Mouse (Mus musculus) right cerebral cortex, postnatal 4 days (tissue): ENCODE data around the gene Tmem163.

ENCODE experiments used
- DNase-seq: peaks from one replicate; pipeline ENCODE4 v3.0.0-alpha.2; 2022

Tmem163 gene

DNA sequence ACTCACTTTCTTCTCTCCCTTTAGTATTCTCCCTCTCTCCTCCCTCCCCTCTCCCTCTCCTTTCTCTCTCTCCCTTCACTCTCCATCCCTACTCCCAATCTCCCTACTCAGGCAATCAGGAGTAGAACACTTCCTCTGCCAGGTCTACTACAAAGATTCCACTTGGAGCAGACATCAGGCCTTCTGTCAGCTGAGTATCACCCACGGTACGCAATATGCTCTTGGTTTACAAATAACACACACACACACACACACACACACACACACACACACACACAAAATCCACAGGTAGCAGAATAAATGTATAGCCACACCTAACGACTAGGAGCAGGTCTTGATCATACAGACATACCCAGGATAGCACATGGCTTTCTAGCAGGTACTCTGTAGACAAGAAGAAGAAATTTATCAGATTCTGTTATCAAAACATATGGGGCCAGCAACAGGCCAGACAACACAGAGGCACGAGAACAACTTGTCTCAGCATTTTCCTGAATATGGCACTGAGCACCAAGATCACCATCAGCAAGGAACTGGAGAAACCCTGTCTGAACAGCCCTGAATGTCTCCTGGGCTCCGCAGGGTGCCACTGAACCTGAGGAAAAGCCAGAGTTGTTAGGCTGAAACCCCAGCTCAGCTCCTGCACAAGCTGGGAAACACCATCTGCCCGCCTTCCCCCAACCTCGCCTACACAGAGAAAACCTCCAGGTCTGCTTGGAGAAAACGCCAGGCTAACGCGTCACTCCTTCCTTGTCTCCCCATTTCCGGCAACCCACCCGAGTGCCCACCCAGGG is 36.2 kb downstream of the Tmem163 start:
- DNase-seq = no peak

DNA sequence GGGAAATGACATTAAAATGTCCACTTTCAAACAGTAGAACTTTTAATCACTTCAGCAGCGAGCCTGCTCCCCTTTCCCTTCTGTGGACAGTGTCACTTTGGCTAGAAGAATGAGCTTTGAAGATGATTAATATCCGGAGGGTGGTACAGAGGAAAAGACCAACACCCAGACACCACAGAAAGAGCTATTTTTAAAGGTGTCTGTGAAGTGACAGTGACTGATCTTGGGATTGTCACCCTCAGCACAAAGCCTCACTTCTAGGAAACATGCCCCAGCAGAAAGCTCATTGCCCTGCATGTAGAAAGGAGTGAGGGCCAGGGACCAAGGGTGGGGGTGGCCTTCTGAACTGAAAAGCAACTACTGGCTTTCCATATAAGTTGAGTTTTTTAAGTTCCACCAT is 41.4 kb downstream of the Tmem163 start:
- DNase-seq = no peak

DNA sequence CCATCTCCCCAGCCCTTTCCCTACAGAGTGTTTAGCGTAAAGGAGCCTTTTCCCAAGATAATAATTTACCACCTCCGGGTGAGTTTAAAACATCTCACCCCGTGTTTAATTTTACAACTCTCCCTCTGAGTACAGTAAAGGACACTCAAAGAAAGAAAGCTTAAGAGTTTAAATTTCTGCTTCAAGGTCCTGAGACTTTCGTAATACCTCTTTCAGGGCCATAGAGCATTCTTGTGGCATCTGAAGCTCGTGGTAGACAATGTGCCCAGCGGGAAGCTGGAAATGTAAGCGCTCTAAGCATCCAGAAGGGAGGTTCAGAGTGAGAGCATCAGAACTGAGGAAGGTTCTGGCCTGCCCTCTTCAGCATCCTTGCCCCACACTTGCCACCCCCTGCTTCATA is 52.2 kb downstream of the Tmem163 start:
- DNase-seq = no peak

DNA sequence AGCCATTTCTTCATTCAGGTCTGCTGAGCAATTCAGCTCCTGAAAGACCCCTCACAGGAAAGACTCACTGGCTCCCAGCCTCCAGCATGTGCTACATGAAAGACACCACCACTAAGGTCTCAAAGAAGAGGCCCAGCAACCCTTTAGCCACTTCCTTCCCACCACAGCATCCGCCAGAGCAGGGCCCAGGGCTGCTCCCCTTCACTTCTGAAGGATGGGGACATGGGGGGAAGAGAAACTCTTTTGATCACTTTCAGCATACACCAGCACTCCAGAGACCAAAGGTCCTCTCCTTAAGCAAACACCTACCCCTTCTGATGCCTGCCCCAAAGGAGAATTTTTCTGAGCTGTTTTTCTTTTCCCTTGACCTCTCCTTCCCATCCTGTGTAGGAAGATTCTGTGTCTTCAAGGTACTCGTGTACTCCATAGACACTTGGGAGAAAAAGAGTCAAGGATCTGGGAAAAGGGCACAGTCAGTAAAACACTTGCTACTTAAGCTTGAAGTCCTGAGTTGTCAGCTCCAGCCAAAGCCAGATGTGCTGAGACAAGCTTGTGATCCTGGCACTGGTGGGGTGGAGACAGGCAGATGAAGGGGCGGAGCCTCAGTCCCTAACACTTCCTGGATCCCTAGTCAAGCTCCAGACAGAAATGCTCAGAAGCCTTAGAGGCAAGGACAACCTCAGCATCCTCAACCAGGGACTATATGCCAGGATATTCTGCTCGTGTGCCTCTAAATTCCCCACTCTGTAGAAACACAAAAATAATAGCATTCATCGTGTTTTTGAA is 53.6 kb downstream of the Tmem163 start:
- no peak for DNase-seq

DNA sequence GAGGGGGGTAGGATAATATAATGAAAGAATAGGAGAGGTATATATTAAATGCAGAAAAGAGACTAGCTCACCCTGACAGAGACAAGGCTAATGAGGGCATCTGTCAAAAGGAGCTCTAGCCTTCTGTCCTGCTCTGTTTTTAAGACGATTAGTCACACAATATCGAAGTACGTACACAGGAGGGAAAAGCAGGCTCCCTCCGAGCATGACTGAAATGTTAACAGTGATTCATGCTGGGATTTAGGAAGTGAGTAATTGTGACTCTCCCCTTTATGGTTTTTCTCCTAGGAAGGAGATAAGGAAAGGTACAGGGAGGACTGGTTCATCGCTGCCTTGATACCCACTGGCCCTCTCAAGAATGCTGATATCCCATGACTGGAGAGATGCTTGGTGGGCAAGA is 57.0 kb downstream of the Tmem163 start:
- DNase-seq = no peak

DNA sequence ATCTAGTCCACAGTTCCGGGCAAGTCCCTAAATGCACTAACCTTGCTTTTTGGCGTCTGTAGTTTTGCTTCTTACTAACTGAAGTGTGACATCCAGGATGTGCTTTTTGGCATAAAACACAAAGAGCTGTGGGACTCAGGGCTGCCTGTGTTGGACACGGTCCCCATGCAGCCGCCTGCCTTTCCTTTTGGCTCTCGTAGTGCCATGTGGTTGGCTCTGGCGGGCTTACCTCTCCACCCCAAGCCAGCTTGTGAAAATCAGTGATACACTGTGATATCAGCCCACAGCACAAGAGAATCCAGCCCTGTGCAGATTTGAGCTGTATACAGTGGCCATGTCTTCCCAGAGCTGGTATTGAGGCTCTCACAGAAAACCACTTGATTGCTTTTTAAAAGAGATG is 60.3 kb downstream of the Tmem163 start:
- DNase-seq = no peak

DNA sequence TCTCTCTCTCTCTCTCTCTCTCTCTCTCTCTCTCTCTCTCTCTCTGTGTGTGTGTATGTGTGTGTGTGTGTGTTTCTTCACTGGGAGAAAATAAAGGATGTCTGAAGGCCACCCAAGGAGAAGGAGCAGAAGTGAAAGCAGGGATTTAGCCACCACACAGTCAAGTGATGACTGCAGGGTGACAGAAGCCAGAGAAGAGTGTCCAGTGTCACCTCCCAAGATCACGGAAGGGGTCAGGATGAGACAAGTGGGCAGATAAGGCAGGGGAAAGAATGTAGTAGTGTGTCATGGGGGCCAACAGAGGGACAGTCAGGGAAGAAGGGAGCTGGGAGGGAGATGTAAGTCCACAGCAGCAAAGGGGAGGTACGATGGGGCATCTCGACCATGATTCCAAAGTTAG is 69.0 kb downstream of the Tmem163 start:
- DNase-seq = no peak

DNA sequence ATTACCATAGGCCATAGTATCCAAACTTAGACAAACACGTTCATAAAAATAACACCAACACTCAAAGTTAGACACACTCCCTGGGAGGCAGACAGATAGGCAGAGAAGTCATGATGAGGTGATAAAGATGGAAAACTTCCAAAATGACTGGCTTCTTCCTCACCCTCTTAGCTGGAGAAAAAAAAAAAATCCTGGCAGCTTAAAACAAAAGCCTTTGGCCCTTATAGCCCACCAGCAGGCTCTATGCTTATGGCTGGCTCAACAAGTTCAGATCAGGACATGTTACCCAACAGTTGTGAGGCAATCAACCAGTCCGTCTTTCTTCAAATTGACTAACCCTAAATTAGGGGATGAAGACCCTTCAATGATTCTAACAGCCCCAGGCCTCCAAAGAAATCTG is 69.5 kb downstream of the Tmem163 start:
- DNase-seq = no peak

DNA sequence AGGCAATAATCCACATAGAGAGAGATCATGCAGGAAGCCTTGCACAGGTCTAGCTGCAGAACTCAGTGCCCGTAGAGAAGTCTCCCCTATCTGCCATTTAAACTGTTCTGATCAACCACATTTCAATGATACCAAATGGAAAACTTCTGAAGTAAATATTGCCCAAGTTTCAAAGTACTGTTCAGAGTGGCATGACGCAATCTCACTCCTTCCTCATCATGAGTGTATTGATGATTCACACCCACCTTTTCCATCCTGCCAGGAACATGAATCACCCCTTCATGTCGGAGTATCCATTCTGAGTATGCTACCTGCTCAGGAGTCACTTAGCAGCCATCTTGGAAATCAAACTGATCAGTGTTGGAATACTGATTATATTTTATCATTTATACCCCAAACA is 71.0 kb downstream of the Tmem163 start:
- no peak for DNase-seq

DNA sequence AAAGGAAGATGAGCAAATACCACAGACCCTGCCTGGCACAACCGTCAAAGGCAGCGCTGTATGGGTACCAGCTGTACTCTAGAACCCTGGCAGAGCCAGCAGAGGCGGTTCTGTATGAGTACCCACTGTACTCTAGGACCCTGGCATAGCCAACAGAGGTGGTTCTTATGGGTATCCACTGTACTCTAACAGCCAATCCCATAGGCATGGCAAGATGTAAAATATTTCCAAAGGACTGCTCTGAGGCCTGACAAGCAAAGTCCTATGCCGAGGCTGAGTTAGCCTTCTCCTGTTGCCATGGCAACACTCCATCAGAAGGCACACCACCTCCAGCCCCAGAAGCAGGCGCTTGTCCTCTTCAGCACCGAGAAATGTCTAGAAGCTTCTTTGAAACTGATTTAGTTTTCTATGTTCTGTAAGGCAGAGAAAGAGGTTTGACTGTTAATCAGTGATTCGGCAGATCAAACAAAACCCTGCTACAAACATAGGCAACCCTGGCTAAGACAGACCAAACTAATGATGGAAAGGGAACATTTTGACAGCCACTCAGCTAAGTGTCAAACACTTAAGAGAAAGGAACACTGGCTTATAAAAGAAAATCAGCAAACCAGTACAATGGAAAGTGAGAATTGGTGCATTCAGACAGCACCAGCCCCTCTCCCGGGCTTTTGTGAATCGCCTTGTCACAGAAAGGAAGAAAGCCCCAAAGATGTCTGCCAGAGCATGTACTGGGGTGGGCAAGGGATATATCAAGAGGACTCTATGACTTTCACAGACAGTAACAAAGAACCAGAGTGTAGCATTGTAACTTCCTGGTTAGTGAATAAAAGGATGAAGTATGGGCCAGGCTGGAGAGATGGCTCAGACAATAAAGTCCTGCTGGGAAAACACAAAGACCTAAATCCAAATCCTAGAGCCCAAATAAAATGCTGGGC is 75.4 kb downstream of the Tmem163 start:
- DNase-seq = no peak

DNA sequence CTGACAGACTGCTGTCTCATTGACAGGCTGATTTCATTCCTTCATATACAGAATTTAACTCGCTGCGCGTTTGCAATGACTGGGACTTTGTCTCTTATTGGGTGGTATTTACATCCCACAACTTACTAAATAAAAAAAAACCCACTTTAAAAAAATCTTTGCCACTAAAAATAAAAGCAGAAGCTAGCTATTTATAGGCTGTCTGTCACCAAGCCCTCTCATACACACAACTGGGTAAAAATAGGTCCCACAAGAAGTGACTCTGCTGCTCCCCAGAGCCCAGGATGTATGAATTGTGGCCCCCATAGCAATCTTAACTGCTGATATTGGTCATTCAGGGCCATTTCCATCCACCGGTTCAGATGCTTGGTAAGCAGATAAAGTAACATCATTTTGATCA is 83.2 kb downstream of the Tmem163 start:
- DNase-seq = no peak

DNA sequence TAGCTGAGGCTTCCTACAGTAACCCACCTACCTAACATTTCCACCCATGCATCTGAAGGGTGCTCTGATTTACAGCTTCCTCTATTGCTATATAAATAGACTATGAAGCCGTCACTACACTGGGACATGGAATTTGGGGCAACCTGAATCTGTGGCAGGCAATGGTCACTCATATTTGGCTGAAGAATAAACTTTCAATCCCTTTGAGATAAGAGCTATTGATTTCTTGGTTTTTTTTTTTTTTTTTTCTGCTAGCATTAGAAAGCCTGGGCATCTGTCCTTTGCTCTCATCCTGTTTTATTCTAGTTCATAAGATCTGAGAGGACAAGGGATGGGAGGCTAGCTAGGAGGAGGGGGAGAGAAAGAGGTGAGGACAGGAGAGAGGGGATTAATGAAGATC is 83.6 kb downstream of the Tmem163 start:
- no peak for DNase-seq

DNA sequence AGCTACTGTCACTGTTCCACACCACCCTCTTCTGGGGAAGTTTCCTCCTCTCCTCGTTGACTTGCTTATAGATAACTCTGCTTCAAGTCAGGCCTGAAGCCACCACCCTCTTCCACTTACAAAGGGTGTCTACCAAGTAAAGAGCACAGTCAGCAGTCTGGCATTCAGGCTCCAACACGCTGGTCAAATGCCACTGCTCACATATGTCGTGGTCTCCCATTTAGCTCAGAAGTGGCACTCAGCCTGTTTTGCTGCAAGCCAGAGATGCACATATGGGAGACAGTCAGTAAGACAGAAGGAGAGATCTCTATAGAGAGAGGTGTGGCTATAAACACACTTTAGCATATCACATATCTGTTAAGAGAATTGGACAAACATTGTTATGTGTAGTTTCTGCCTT is 89.8 kb downstream of the Tmem163 start:
- DNase-seq = peak; percentile 34

DNA sequence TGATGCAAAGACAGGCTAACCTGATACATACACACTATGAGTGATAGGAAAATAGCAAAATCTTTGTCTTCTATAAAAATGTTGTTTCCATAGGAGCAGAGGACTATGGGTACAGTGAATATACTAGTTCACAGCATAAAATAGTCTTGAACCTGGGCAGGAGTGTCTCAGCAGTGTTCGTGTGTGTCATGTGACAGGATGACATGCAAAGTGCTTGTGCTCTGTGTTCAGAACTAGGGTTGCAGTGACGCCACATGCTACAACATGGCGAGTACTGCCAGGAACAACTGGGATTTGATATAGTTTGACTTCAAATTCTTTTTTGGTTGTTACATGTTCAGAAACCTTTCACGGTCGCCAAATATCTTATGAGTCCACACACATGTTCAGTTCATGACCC is 92.3 kb downstream of the Tmem163 start:
- DNase-seq = no peak

DNA sequence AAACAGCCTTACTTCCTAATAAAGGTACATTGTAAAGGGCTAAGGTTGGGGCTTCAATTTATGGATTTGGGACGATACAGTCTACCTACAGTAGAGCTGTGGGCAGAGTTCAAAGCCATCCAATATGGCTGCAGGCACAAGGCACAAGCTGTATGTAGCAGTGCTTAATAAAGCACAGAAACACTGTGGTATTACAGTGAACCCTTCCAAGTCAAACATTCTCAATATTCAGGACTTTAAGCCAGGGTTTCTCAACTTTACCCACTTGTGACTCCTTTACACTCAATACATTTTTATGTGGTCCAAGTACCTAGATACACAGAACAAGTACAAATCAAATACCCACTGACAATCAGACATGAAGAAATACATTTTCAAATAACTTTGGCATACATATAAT is 93.2 kb downstream of the Tmem163 start:
- DNase-seq = no peak

DNA sequence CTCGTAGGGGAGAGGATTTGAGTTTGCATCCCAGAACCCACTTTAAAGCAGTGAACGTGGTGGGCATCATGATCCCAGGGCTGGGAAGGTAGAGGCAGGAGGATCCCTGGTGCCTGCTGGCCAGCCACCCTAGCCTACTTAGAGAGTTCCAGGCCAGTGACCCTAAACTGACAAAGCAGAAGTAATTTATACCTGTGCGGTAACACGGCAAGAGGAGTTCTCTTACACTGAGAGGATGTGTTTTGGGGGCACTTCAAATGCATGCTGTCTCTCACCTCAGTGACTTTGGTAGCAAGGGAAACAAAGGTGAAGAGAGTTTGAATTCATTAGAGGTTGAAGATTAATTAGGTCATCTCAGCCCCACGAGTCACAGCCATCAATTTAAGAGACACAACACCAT is 101.4 kb downstream of the Tmem163 start:
- DNase-seq = no peak

DNA sequence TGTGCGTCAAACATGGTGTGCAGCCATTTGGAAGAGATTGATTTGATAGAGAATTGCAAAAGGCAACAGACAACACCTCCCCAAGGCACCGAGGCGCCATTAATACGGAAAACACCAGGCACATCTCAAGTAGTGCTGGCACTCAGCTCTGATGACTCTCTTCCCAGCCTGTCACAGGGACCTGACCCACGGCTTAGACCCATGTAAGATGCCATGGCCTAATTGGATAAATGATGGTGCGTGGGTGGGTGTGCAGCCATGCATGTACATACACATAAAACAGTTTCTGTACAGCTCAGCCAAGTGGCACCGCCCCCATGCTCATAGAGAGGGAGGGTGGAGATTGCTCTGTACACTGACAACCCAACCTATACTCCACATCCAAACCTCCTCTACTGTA is 102.3 kb downstream of the Tmem163 start:
- DNase-seq = no peak

DNA sequence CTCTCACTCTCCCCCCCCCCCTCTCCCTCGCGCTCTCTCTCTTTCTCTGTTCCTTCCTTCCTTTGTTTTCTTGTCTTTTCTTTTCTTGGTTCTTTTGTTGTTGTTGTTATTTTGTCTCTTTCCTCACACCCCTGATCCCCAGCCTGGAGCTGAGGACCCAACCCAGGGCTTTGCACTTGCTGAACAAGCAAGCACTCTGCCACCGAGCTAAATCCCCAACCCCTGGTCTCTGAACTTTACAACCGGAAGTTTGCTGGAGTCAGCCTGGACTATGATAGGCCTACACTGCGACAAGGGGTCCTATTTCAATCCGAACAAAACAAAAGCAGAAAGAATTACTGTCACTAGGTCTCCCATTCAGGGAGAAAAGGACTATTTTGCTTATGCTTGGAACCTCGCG is 102.8 kb downstream of the Tmem163 start:
- DNase-seq = no peak

DNA sequence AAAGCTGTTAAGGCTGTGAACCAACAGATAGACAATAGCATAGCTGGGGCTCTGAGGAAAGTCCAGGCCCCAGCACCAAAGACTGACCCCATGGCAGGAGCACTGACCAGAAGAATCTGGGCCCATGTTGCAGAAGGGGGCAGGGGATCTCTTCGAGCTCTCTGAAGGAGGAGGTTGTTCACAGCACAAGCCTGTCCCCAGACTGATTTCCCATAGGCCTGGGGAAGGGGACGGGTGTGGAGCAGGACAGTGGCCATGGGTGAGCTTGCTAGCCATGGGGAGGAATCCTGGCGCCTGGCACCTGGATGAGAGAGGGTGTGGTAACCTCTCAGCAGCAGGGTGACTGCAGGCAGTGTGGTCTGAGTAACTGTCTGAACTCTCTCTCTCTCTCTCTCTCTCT is 103.2 kb downstream of the Tmem163 start:
- no peak for DNase-seq

DNA sequence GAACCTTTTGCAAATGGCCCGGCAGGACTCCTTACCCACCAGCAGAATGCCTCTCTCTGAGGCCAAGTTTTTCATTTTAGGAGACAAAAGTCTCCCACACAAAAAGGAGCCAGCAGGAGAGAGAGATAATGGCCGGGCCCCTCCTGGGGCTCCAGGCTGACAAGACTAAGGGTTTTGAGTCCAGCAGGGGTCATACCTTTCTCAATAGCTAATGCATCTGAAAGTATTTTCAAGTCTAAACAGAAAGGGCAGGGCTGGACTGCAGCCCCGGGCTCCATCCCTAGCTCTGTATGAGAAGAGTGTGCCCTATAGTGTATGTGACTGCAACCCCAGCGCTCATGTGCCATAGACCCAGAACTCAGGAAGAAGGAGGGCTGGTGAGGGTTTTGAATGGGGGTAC is 103.7 kb downstream of the Tmem163 start:
- DNase-seq = no peak

DNA sequence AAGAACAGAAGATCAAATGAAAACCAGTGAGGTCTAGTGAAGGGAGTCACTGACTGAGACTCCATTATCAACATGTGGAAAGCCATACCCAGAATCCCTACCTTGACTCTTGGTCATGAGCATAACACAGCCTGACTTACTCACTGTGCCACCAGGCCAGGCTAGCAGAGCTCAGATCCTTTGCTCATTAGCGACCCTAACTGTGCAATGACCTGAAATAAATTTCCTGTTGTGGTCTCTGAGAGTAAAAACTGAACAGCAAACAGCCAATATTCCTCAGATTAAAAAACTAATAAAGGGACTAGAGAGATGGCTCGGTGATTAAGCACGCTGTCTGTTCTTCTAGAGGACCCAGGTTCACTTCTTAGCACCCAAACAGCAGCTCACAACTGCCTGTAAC is 106.2 kb downstream of the Tmem163 start:
- no peak for DNase-seq

DNA sequence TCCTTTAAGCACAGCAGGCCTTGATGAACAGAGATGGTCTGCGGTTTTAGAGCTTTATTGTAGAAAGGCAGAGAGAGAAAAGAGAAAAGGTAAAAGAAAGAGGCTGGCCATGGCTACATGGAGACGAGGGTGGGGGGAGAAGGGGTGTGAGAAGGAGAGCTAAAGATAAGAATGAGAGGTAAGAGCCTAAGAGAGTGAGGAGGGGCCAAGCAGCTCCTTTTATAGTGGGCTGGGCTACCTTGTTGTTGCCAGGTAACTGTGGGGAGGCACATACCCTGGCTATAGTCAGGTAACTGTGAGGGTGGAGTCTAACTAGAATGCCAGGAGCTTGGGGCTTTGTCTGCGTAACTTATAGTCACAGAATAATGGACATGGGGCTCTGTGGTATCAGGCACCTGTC is 110.7 kb downstream of the Tmem163 start:
- DNase-seq = no peak

DNA sequence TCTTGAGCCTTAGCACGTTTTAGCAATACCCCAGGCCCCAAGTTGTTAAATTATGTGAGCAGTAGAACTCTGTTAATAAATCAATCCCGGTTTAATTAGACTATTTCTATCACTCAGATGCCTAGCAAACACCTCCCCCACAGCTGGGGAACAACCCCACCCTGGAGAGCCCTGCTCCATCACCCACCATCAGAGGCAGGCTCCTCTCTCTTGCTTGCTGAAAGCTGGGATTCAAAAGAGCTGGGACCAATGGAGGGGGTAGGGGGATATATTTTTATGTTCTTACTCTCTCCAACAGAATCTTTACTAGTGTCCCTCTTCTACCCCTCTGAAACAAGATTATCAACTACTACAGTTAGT is 122.9 kb downstream of the Tmem163 start:
- no peak for DNase-seq
